Mouse (Mus musculus) gastrocnemius, postnatal 14 days (tissue): ENCODE measurements around the gene Plxna2. TPM values are rescaled to one million over a fixed set of nuclear protein-coding genes. Genes with fewer than 3 reads are reported as not detected.

Source experiments
- DNase-seq: peaks from one replicate; pipeline ENCODE4 v3.0.0; 2021; ENCODE audit warnings: mixed read lengths
- intact Hi-C: fragments of 180-260 bp; cut with DNase I; formaldehyde crosslinking; loops from one replicate; pipeline ENCODE4 v1.15.1; 2025; ENCODE audit warnings: low total_unique reads
- total RNA-seq, 2 experiments: library from RNA; stranded (reverse); gene quantifications; 2 replicates each; pipeline ENCODE4 v1.2.3; 2021

Plxna2 gene
- total RNA-seq, 2 experiments from 2014 or later = 10.8 to 12.4 TPM

DNA sequence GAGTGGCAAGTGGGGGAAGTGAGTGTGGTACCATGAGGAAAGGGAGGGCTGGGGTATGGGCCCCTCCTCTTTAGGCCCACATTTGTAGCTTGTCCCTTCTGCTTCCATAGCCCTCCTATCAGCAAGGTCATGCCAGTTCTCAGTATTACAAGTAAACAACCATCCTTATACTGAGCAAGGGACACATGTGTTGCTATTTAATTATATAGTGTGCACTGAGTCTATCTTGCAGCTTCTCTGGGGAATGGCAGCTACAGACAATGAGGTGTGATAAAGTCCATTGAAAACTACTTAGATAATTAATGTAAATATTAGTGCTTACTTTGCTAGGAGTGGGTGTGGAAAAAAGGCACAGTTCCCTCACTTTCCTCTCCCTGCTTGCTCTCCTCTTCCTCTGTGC lies 75.0 kb downstream of the Plxna2 start:
- DNase-seq = no peak
- intact Hi-C loops = no loop called here

DNA sequence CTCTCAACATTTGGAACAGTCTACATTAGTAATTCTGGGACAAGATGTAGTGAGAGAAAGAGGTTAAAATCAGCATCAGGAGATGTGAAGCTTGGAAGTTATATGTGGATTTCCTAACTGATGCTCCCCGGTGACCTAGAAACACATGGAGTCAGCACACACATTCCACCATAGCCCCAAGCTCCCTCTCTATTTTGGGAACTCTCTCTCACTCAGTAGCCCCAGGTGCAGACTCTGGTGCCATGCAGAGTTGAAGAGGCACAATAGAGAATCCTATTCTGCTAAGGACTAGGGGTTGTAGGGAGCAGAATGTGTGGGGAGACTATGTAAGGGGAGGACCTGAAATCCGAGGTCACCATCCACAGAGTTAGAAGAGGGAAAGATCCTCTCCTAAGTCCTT lies 75.5 kb downstream of the Plxna2 start:
- intact Hi-C loops = no loop called here
- DNase-seq = no peak

DNA sequence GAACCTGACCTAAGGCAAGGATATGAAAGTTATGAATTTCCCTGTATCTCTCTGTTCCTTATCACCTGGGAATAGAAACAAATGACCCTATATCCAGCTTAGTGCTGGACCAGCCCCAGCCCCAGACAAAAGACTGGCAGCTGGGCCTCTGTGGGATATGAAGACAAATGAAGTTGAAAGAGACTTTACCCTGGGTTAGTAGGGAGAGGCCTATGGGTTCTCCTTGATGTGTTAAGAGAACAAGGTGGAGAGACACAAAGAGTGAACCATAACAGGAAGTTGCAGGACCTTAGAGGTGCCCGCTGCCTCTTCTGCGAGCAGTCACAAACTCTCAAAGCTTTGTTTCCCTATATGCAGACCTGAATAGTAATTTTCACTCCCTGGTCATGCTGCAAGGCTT lies 76.8 kb downstream of the Plxna2 start:
- DNase-seq = no peak
- intact Hi-C loops = no loop called here

DNA sequence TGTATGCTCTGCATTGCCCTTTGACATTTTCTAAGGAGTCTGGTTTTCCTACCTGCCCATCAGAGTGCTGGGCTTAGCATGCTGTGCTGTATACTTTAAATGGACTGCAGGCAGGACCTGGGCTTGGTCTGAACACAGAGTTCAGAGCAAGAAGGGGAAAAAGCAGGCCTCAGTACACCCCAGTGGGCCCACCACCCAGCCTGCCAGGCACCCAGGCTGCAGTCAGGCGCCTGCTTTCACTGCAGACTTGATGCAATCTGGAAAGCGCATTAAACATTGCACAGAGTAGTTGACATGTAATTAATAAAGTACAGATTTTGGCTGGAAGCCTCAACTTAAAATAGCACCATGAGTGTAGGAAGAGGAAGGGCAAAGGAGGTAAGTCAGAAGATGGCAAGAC lies 79.4 kb downstream of the Plxna2 start:
- intact Hi-C loops = no loop called here
- no peak for DNase-seq

DNA sequence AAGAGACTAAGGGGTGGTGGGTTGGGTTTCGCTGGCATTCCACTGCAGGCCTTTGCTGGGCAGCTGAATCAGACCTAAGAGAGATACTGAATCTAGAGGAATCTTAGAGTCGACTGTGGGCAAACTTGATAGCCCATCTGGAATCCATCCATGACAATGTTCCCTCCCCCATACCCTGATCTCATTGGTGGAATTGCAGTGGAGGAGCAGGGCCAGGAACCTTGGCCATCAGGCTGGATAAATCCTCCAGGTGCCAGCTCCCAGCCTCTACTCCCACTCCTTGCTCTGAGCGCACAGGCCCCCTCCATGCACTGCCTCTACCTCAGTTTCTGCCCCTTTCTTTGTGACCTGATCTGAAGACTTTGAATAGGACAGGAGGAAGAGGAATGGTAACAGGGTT lies 81.3 kb downstream of the Plxna2 start:
- peak; percentile 14 for DNase-seq
- intact Hi-C loops = no loop called here

DNA sequence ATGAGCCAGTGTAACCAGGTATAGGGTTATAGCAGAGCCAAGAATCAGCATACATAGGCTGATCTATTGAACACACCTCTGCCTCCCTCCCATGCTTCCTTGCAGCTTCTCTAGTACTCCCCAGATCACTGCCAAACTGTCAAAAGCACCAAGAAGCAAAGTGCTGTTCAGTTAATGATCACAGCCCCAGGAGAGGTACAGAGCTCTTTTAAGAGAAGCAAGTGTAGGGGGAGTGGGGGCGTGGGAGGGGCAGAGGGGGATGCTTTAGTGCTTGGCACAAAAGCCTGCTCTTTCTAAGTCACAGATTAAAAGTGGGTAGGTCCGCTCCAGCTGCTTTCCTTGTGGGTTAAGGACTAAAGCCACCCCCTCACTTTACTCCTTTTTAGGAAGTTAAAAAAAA lies 85.2 kb downstream of the Plxna2 start:
- intact Hi-C loops = no loop called here

DNA sequence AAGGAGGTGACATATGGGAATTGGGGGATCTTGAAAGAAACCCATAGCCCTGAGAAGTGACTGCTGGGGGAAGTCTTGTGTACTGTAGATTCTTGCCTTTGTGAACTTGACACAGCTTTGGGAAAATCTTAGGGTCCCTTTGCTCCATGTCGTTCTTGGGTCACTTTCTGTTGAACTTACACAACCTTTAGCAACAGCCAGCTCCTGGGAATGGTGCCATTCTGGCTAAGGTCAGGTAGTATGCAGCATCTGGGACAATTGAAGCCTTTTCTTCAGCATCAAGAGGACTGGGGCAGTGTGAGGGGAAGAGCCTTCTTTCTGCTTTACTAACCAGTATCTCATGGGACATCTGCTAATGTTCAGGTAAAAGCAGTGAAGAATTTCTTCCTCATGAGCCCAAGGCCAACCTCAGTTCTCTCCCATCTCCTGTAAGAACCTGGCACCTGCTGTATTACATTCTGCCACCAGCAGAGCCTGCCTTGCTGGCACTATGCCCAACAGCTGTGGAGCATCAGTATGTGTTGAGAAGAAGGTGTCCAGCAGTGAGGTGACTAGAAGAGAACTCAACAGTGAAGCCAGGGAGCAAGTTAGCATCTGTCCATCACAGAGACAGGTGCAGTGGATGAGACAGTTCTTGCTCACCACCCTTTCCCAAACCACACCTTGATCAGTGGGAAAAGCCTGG lies 86.3 kb downstream of the Plxna2 start:
- intact Hi-C loops = no loop called here
- peak; percentile 11 for DNase-seq

More for the DNA sequence above, 85.2 kb downstream of the Plxna2 start:
- DNase-seq = no peak

DNA sequence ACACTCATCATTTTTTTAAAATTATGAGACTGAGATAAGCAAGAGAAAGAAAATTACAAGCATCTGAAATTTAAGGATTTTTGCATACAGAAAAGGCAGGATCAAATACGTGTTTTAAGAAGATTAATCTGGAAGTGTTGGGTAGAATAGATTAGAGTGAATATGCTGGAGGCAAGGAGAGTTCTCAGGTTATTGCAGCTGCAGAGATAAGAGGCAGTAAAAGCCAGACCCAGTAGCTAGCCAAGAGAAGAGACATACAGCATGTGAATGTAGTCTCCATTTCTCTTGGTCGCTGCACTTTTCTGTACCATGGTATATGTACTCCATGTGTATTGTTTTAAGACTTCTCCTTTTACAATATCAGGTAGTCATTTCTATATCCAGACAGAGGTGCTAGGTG lies 88.5 kb downstream of the Plxna2 start:
- intact Hi-C loops = no loop called here
- no peak for DNase-seq

DNA sequence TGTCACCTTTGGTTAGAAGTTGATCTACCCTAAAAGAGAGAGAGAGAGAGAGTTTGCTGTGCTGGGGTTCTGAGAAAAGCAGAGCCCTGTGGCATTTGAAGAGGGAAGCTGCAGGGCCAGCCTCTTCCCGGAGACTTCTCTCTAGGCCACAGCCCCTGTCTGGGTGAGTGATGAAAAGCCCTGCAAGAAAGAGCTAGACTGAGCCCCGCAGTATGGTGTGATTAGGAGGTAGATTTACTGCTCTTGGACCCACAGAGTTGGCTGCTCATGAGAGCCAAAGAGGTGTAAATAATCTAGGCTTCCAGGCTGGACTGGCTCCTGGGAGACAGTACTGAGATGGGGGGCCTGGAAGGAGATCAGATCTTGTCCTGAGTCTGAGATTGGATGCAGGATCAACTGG lies 94.4 kb downstream of the Plxna2 start:
- intact Hi-C loops = no loop called here
- DNase-seq = no peak

DNA sequence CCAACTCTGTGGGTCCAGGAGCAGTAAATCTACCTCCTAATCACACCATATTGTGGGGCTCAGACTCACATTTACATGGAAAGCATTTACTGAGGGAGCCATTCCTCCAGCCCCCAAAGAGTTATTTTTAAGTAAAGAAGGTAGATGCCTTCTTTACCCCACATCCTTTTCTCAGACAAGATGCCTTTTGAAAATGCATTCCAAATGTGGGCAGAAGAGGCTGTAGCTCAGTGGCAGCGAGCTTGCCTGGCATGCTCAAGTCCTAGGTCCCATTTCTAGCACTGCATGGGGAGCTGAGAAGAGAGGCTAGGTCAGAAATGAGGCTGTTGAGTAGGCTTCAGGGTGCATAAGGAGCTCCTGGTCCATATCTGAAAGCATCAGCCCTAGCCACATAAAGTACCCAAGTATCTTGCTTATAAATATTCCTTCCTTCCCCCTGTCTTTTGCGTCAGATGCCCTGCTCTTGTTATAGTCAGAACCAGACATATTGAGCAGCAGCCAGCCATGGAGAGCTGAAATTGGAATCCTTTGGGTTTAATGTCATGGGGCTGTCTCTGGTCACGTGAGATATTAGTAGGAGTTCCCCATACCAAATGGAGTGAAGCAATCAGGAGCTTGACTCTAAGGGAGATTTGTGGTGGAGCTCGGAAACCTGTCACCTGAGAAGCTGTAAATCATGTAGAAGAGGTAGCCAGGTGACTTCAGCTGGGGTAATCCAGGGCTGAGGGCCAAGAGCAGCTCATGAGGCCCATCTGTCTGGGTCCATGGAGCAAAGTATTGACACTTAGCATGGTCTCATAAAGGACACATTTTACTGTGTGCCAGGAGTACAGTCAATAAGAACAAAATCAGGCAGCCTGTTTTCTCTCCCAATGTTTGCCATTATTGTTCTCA lies 96.4 kb downstream of the Plxna2 start:
- no peak for DNase-seq
- intact Hi-C loops = no loop called here

DNA sequence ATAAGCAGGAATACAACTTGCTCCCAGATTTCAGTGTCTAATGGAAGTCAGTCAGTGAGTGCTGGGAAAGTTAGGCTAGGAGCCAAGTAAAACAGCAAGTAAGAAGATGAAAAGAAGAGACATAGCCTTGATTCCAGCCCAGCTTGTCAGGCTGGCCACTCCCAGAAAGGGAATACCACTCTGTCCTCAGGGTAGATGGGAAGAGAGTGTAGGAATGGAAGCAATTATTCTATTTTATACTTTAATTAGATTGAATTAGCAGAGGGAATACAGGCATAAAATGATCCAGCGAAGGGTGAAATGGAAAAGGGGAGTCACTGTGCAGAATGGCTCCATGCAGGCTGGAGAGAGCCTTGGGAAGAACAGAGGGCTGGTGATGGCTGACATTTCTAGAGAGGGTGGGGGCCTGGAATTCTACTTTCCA lies 99.4 kb downstream of the Plxna2 start:
- intact Hi-C loops = no loop called here
- DNase-seq = no peak

DNA sequence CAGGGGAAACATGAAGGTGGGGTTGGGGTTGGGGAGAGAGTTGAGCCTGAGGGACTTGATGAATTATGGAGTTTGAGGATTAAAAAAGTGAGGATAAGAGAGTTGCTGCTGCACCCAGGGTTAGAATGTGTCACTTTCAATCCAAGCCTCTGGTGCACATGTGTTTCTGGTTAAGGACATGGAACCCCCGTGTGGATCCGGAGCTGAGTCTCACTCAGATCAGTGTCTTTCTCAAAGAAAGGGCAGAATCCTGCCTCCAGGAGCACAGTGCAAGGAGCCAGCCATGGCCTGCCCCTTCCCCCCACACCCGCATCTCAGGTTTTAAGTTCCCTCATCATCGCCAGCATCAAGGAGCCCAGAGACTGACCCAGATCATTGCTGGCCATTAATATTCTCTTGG lies 102.4 kb downstream of the Plxna2 start:
- no peak for DNase-seq
- intact Hi-C loops = no loop called here

DNA sequence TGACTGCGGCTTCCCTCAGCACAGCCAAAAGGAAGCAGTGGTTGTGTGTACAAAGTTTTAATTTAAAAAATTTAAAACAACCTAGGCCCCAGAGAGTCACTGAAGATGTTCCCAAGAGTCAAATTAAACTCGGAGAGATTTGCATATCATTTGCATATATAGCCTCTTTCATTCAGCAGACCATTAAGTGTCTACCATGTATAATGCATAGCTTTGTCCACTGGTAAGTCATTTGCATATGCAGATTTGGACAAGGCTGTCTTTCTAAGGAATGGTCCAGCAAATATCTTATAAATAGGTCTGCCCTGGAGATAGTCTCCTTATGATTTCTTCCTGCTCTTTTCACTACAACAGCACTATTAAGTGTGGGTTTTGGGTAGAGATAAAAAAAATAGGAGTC lies 103.2 kb downstream of the Plxna2 start:
- intact Hi-C loops = no loop called here
- no peak for DNase-seq

DNA sequence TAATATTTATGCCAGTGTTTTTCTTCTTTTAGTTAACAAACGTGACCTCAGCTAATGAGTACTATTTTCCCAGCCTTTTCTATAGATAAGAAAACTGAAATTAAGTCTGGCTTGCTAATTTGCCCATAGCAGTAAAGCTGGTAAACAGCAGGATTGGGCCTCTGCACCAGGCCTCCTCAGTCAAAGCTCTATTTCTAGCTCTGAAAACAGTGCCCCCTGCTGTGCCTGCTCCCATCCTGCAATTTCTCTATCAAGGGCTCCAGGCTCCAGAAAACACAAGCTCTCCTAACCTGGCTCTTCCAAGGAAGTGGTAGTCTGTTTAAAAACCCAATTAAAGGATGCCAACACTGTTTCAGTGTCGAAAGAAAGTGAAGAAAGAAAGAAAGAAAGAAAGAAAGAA lies 104.3 kb downstream of the Plxna2 start:
- intact Hi-C loops = loop anchor here (2.0 kb wide), 1 partner anchor 104 kb away; the partner anchor contains the start of gene Plxna2
- peak; percentile 49 for DNase-seq

DNA sequence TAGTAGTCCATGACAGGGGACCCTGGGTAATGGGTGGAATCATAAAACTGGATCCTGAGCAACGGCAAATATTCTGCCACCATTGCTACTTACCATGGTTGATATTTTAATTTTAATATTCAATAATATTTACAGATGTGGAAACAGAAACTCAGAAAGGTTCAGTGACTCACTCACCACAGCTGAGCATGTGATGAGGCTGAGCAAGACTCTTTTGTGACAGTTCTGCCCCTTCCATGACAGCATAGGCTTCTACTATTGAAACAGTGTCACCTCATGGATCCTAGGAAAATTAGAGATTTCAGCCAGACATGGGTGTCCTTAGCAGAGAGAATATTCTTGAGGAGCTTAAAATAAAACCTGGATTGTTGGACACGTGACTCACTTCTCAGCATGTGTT lies 116.8 kb downstream of the Plxna2 start:
- intact Hi-C loops = no loop called here
- DNase-seq = no peak

DNA sequence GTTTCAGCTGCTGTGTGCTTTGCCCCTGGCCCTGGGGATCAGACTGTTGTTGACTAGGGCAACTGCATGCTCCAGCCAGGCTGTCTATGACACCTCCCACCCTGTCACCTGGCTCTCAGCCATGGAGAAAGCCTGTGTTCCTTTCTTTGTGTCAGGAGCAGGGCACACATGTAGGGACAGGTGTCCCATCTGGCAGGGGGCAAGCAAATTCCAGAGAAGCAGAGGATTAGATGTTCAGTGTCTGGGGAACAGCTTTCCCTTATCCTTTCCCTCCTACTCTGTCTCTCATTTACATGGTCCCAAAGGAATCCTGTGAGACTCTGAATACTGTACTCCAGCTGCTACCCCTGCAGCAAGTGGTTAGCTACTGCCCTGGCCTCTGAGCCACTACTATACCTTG lies 121.9 kb downstream of the Plxna2 start:
- intact Hi-C loops = no loop called here
- peak; percentile 64 for DNase-seq

DNA sequence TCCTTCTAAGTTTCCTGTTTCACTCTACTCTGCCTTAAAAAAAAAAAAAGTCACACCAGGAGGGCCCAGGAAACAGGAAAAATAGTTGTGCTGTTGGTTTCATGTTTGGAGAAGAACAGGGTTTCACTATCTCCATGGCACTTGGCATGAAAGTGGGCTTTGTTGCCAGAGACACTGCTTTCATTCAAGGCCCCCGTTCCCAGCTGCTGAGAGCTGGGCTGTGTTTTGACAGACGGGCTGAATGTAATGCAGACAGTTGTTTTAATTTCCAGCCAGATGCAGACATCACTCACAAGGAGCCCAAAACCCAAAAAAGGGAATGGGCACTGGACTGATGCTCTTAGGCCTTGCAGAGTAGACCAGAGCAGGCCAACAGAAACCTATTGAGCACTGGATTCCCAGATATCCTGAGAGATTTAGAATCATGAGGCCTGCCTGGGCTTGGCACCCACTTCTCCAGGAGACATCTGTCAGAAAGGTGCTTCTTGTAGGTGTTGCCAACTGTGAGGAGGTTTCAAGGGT lies 124.9 kb downstream of the Plxna2 start:
- peak; percentile 19 for DNase-seq
- intact Hi-C loops = no loop called here

DNA sequence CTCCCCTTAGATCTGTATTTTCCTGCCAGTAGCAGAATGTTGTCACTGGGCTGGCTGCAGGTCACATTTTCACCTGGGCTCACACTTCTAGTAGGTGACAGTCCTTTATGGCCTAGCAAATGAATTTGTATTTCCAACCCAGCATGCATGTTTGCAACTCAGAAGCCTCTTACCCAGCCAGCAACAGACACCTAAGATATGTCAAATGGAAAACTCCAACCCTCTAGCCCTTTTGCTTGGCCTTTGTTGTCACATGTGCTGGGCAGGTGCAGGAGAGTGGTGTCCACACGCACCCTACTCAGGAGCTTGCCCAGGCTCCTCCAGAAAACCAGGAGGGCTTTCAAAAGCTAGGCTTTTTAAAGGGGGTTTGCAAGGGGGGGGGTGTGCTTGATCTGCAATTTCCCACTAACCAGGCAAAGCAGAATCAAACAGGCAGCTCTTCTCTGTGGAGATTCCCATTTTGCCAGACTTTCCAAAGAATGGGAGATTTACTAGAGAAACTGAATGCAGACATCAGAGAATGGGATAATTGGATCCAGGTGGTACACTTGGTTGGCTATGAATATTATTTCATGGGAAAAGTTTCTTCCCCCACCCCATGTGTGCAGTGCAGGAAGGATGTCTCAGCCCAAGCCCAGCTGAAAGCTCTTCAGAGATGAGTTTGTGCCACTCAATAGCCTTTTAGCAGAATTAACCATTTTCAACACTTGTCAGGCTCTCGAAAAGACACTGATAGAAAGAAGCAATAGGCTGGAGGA lies 127.3 kb downstream of the Plxna2 start:
- no peak for DNase-seq
- intact Hi-C loops = no loop called here

DNA sequence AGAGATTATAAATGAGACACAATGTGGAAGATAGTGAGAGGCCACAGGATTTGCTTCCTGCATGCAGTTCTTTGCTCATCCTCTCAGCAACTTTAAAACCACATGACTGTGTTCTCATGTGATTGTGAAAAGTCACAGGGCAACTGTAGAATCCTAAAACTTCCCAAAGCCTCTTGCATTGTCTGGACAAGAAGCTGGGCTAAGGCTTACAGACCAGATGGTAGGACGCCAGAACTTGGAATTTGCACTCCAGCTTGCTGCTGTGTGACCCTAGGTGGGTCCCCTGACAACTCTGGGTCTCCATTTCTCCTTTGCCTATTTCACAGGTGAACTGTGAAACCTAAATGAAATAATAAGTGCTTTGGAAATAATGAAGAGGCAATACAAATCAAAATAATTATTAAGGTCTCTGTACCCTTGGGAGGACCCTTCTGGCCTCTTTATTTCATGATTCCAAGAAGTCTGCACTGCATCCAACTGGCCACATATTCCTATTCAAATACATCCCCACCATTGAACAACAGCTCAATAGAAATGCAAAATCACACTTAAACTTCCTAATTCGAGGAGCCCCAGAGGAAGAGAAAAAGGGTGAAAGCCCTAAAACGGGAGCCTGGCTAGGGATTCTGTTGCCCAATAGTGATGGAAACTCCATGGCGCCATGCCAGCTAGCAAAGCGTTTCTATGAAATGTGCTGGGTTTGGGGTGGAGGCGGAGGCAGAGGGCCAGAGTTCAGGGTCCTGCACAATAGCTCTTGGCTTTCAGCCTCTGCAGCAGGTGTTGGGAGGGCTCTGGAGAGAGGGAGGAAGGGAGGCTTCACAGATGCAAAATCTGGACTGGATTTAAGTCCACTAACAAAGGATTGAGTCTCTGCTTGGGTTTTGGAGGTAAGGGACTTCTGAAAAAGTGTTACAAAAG lies 128.6 kb downstream of the Plxna2 start:
- intact Hi-C loops = no loop called here
- peak; percentile 86 for DNase-seq
